Mouse (Mus musculus): Measurements from ENCODE around the gene Aff1.

Gene Aff1

DNA sequence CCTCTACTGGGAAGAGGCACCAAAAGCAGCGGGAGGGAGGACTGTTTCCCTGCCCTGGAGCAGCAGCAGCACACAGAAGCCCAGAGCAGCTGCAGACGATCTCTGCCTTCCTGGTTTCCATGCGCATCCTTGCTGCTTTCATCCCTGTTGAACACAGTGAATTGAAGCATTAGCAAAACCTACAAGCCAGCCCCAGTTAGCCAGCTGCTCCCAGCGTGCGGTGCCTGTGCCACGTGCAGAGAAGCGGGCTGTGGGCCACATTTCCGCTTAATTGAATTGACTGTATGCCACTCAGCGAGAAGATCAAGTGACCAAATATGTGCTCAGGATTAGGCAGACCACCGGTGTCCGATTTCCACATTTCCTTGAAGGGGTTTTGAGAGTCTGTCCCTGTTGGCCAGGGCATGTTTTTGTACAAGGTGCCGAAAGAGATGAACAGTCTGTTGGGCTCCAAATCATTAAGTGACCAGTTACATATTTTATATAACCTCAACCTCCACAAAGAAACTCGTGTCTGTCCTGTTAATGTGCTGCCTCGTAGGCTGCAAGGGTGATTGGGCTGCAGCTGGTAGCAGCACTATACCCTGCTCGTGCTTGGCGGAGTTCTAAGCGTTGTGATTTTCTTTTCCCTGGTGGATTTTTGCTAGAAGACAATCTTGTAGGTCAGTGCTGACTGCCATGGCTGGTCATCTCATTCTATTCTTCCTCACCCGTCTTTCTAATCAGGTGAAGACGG, 153.4 kb downstream of the Aff1 start:
- DNase-seq = no peak

DNA sequence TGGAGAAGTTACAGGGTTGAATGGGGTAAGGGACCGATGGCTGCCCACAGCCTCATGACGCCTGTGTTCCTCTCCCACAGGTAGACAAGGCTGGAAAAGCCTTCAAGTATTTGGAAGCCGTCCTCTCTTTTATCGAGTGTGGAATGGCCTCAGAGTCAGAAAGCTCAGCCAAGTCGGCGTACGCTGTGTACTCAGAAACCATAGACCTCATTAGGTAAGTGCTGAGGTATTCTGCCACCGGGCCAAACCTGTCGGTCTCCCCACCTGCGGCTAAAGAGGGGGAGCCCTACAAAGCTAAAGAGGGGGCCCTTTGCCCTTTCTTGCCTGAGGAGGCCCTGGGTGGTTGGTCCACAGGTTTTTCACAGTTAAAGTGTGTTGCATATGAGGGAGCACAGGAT, 154.0 kb downstream of the Aff1 start:
- DNase-seq = no peak

DNA sequence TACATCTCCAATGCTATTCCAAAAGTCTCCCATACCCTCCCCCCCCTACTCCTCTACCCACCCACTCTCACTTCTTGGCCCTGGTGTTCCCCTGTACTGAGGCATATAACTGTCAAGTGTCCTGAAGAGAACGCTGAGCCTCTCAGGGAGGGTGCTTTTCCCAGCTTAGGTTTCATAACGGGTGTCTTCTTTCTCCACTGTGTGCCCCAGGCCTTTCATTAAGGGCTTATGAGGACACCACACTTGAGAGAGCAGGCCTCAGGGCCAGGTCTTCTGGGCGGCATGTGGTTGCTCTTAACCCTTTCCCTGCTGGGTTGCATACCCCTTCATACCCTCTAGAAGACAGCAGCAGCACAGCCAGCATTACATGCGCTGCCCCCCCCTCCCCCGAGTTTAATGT, 154.4 kb downstream of the Aff1 start:
- DNase-seq = no peak

DNA sequence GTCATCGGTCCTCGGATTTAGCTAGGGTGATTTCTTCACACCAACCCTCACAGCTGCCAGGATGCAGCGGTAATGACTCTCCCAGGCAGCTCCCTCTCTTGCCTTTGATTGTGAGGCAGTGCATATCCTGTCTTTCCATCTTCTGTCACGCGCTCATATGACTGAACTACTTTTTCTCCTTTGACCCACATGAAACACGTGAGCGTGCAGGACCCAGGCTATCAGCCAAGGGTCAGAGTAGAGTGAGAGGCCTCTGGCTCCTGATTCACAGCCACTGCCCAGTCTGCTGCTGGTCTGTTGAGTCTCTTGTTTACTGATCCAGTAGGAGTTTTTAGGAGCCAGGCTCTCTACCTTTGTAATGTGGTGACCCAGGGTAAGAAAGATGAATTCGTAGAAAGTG, 156.4 kb downstream of the Aff1 start:
- DNase-seq = peak in 1 of 2 experiments; percentile 36

DNA sequence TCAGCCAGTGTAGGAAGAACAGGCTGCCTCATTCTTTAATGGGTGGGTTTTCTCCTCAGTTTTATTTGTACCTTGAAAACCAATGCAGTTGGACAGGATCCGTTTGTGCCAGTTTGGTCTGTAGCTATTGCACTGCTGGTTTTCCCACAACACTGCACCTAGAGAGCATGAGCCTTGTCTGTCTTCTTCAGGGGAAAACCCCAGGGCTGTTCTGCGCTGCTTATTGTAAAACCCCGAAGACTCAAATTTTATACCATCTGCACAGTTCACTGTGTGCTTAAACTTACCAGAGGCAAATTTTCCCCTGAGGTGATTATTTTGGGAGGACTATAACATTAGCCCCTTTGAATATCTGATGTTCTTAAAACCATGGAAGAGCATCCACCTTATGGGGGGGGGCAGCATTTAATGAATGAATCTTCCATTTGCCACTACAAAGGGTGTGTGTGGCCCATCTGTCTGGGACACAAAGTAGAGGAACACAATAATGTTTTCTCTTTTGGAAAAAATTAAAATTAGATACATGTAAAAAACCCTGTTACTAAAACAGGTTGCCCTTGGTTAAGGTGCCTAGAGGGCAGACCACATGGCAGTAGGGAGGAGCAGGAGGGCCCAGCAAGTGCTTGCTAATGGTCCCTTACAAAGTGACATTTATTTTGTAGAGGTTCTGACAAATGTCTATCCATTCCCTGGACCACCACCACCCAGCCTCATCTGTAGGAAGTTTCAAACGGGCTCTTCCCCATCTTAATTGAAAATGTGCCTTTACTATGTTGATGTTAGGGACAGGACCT, 160.8 kb downstream of the Aff1 start:
- no peak for DNase-seq

DNA sequence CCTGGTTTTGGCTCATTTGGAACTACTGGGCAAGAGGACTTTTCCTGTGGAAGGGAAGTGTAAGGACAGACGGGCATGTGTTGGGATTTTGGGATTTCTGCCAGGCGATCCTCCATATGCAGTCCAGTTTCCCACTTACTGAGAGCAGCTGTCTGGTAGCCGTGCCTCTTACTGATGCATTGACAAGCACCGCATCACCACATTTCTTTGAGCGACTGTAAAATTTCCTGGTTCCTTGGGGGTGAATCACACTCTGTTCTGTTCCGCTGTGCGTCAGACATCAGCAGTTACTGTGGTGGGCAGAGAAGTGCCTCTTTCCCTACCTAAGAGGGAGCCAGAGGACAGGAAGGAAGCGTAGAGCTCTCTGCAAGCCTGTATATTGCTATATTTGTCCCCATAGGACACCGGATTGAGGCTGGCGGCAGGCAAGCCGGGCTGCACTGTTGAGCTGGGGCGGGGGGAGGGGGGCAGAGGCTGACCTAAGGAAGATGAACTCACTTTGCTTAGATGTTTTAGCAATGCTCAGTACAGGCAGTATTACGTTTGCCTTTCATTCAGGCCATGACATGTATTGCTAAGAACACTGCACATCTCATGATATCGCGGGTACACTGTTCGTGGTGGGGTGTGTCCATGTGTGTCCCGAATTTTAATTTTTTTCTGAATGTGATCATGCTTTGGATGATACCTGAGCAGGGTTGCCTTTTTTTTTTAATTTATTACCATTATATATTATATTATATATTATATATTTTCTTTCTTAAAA, 162.1 kb downstream of the Aff1 start:
- DNase-seq = no peak

DNA sequence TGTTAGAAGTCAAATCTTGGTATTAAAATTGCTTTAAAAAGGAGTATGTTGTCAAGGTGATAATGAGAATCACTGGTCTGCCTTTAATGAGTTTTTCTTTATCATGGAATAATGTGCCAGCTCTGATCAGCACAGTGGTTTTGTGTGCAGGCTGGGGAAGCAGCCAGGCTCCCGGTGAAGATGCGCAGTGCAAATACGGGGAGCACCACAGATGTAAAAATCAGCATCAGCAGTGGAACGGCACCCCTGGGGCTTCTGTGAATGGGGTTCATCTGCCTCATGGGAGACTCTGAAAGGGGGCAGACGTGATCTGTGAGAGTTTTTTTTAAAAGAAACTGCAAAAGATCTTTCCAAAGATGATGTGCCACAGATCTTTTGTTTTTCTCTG, 162.6 kb downstream of the Aff1 start:
- DNase-seq = no peak

DNA sequence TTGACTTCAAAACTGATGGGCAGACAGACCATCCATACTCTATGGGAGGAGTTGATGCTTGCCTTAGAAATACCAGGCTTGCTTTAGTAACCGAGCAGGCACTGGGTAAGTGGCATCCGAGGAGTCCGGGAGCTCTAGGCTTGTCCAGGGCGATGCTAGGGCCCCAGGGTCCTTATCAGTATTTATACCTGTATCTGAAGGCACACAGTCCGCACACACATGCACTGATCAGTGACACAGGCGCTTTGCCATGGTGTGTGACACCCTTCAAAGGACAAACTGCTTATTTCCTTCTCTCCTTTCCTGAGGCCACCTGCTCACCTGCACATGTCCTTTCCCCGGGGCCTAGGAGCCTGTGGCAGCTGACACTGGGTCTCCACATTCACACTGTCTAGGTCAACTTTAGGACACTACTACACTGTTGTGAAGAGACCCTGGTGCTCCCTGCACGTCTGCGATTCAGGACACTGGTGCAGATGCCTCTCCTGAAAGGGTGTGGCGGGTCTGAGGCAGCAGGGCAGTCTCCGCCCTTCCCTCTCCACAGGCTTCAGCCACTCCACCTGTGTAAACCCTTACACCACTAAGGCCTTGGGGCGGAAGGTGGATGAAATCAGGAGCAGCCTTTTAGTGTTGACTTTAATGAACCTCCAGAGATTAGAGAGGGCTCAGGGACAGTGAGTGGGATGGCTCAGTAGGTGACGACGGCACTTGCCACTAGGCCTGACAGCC, 163.5 kb downstream of the Aff1 start:
- DNase-seq = no peak

DNA sequence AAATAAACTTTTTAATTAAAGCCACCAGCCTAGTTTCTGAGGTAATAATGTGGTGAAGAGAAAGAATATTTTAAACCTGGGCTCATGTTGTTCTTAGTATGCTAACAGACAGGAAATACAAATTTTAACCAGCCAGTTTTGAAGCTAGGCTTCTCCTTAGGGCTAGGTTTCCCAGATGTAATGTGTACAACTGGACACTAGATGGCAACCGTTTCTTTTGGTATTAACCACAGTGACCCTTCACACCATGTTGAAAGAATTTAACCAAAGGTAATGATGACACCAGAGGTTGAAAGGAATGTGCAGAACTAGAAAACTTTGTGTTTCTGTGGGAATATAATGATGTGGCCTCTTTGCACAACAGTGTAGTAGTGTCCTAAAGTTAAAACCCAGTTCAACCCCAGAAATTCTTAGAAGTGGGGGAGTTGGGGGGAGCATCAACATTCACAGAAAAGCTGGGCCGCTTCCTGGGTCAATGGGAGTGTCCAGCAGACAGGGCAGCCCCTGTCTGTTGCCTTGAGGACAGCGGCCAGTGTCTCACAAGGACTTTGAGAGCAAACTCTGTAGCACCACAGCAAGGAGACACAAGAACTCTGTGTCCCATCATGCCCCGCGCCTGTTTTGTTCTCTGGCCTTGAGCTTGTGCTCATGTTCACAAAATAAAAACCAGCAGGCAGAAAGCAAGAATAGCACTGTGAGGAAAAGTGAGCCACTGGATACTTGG, 164.3 kb downstream of the Aff1 start:
- DNase-seq = peak in 1 of 2 experiments; percentile 45

DNA sequence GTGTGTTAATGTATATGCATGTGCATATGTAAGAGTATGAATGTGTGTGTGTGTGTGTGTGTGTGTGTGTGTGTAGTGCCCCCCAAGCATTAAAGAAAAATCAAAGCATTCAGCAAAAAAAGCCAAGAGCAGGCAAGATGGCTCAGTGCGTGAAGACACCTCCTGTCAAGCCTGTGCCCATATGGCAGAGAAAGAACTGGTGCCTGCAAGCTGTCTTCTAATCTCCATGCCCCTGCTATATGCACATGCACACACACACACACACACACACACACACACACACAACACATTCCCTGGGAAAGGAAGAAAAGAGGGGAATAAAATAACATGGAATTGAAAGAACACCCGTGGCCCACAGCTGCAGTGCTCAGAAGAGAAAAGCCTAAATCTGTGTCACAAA, 165.0 kb downstream of the Aff1 start:
- DNase-seq = no peak

DNA sequence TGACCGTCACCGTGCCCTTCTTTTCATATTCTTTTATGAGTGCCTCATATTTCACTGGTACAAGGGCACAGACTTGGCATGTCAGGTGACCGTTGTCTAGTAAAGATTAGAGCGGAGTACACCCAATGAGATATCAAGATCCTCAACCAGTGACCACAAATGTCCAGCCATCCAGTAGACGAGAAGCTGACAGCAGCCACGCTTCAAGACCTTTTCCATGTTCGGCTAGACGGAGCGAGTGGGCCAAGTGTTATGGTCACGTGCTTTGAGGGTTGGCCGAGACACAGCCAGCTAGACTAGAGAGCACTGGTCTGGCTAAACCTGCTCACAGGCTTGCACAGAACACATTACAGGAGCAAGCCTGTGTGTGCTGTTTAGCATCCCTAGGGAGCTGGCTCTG, 168.4 kb downstream of the Aff1 start:
- DNase-seq = no peak

DNA sequence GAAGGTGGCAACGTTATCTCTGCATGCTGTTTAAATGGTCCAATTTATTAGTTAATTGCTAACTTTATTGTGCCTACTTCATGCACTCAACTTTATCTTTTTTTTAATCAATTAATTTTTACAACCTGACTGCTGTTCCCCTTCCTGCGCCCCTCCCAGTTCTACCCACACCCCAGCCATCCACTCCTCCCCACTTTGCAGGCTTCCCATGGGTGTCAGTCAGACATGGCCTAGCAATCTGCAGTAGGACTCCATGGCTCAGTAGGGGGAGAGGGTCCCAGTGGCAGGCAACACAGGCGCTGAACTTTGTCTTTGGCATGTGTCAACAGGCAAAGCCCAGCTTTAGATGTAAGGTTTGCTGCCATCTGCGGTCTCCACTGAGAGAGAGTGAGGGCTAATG, 171.6 kb downstream of the Aff1 start:
- DNase-seq = no peak

DNA sequence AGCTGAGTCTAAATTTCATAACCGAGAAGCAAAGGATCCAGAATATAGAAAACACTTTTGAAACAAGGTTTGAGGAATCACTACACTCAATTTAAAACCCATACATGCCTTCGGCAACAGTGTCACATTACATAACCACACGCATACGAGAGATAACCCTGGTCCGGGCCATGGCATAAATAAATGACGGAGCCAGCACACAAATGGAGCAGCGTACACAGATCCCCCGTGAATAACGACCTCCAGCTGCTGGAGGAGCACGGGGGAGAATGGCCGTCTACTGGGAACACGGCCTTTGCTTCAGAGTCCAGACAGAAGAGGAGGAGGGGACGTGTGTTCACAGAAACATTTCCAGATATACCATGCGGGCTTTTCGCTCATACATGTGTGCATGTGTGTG, 197.6 kb downstream of the Aff1 start:
- peak; percentile 25 to 35 for DNase-seq

DNA sequence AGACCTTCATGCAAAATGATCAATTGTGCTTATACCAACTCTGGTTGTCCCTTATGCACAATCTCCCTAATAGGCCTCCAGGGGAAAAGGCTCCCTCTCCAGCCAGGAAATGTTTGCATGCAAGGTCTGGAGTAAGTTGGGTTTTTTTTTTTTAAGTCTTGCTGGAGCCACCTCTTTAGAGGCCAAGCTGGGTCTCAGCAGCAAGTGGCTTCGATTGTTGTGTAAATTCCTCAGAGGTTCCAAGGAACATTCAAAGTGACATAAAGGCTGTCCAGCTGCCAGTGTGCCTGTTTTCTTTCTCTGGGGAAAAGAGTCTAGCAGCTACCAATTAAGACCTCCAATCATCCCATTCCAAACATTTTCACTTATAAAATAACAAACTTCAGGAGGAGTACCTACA, 206.1 kb downstream of the Aff1 start:
- DNase-seq = no peak

Data from kidney, postnatal 4 days (tissue).